Mouse (Mus musculus): ENCODE results near the gene Adgrf1.

Adgrf1 gene

DNA sequence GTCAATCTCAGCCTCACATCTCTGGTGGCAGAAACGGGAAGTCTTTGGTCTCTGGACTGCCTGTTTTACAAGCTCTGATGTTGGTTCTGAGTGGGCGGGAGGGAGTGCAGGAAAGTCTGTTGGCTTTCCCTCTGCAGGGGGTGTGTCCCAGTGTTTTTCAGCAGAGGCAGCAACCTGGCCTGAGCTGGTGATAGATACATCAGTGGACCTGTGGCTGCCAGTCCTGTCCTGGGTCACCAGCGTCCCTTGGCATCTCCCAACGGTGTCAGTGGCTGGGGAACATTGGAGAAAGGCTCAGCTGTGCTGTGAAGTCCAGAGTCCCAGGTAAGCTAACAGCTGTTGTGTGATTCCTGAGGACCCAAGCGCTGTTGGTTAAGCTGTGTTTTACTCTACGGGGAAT, at the start of gene Adgrf1:
TSS of gene Adgrf1 (plus strand) at position 169 of the 400 bp plus-strand sequence.
- WGBS, result 65% methylated on average over 6 of the region's 6 CpGs

GRCm38 (mm10) chr17:43226101-43226500, 44.0 kb upstream of the Adgrf1 start:
- 94% methylated on average over 6 of the region's 6 CpGs for WGBS

DNA sequence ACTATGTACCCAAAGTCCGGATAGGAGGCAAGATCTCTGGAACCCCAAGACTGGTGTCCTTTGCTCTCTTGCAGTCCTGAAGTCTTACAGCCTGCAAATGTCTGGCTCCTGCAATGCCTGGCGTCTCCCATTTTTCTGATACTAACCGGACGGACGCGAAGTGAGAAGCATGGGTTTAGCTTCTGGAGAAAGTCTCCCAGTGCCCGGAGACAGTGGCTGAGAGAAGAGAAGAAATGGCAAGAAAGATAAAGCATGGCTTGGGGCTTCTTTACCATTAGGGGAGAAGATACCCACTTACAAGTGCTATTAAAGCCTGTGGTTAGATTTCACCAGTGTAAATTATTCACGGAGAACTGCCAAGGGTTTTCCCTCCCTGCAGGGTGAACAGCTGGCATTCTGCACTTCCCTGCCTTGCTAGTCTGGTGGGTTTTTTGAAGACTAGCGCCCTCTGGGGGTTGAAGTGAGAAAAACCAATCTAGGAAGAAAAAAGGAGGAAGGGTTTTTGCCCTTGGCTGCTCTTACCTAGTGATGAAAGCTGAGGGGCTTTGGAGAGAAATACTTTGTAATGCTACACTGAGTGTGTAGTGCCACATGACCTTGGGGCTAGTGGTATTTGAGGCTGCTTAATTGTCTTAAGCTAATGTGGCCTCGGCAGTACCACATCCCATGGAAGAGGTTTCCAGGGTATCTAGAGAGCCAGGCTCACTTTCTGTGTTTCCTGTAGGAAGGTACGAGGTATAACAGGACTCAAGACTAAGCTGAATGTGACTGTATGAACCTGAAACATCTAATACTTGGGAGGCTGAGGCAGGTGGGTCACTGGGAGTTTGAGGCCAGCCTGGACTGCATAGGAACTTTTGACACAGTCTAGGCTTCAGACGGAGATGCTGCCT, 40.3 kb upstream of the Adgrf1 start:
- 32% methylated on average over 12 of the region's 12 CpGs for WGBS

- 89% methylated on average over 7 of the region's 7 CpGs for WGBS
Observed at GRCm38 (mm10) chr17:43230821-43231220, 39.3 kb upstream of the Adgrf1 start.

- 70% methylated on average over 6 of the region's 6 CpGs for WGBS
Observed at GRCm38 (mm10) chr17:43232769-43233168, 37.4 kb upstream of the Adgrf1 start.

- WGBS, result 85% methylated on average over 14 of the region's 14 CpGs
Observed at GRCm38 (mm10) chr17:43236656-43237250, 33.4 kb upstream of the Adgrf1 start.

GRCm38 (mm10) chr17:43239035-43239434, 31.1 kb upstream of the Adgrf1 start:
- 91% methylated on average over 6 of the region's 6 CpGs for whole genome bisulfite sequencing

DNA sequence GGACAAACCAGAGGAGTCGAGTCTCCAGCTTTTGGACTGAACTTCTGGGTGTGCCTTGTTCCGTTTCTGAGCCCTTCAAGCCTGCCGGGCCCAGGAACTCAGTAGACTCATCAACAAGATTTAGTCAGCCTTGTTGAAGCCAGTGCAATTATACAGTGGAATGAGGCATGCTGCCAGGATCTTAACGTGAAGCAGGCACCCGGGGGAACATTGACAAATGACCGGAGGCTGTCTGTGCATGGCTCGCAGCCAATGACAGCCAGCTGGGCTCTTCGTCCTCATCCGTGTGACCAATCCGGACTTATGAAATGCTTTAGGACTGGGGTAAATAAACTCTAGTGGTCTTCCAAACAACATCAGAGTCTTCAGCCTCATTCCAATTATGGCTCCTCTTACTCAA, 29.0 kb upstream of the Adgrf1 start:
- 35% methylated on average over 10 of the region's 10 CpGs for WGBS

- 68% methylated on average over 3 of the region's 3 CpGs for WGBS
Observed at GRCm38 (mm10) chr17:43242609-43243008, 27.5 kb upstream of the Adgrf1 start.

- WGBS, result 92% methylated on average over 6 of the region's 6 CpGs
Observed at GRCm38 (mm10) chr17:43245364-43245763, 24.8 kb upstream of the Adgrf1 start.

GRCm38 (mm10) chr17:43247245-43247644, 22.9 kb upstream of the Adgrf1 start:
- WGBS, result 91% methylated on average over 3 of the region's 3 CpGs

DNA sequence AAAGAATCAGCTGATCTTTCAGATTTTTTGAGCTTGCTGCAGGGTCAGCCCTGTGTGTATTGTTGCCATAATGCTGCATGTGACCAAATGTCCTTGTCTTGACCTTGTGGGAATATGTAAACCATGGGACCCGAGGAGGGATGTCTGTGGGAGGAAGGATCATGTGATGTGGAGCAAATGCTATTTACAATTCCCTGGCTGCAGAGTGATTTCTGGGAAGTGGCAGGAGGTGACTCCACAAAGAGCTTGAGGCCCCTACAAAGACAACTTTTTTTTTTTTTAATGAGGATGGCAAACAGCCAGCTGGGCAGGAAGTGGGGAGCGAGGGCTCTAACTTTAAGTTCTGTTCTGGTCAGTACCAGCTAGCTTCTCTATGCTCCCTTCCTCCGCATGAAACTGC, 20.5 kb upstream of the Adgrf1 start:
- 43% methylated on average over 3 of the region's 3 CpGs for whole genome bisulfite sequencing

DNA sequence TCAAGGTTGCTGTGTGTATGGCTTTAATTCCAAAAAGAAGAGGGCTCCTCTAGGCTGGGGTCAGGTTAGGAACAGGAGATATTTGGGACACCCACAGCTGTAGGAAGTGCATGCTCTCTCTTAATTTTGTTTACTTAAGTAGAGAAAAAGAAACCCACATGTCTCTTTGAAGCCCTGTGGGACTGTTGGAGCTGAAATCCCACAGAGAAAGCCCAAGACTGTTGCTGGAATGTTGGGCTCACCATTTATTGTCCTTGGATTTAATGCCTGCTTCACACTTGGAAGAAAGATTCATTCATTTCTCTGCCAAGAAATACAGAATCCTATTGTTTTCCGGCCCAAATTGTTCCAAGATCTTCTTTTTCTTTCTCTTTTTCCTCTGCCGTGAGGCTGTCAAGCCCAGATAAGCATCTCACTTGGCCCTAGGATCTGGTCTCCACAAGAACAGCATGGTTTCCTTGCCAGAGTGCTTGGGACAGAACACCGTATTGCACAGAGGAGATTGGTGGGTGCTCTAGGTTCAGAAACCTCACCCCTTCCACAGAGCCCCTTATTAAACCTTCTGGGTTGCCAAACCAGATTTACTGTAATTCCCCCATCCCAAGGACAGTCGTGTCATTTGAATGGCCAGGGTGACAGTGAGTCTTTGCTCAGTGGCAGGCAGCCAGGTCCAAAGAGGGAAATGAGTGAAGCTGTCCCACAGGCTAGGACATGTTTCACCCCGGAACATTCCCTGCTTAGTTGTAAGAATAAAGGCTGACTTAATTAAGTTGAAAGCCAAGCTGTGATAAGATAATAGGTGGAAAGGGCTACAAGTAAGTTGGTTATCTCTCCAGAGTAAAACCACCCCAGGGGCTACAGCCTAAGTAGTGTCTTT, 18.6 kb upstream of the Adgrf1 start:
- WGBS, result 45% methylated on average over 5 of the region's 5 CpGs

DNA sequence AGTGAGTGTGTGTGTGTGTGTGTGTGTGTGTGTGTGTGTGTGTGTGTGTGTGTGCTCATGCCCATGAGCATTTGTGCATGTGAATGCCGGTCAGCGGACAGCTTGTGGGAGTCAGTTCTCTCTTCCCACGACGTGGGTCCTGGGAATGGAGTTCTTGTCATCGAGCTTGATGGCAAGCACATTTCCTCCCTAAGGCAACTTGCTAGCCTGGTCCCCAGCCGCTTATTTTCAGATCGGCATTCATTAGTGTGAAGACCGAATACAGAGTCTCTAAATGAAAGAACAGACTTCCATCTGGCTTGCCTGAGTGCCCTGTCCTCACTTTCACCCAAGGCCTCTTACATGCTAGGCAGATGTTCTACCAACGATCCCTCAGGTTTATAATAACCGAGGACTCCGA, 17.3 kb upstream of the Adgrf1 start:
- WGBS, result 77% methylated on average over 11 of the region's 11 CpGs

DNA sequence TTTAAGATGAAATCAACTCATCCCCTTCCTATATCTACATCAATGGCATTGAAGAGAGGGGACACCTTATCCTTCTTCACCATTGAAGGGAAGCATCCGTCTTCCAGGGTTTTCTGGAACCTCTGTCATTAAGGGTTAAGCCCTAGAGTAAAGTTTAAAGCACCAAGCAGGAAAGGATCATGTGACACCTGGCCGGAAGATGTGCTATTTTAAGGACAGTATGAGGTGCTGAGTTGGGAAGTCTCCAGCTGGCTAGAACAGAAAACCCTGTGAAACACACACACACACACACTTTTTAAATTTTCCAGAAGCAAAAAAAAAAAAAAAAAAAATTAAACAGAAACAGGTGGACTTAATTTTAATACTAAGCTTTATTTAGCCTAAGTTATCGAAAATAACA, 15.9 kb upstream of the Adgrf1 start:
- 70% methylated on average over 3 of the region's 3 CpGs for WGBS

DNA sequence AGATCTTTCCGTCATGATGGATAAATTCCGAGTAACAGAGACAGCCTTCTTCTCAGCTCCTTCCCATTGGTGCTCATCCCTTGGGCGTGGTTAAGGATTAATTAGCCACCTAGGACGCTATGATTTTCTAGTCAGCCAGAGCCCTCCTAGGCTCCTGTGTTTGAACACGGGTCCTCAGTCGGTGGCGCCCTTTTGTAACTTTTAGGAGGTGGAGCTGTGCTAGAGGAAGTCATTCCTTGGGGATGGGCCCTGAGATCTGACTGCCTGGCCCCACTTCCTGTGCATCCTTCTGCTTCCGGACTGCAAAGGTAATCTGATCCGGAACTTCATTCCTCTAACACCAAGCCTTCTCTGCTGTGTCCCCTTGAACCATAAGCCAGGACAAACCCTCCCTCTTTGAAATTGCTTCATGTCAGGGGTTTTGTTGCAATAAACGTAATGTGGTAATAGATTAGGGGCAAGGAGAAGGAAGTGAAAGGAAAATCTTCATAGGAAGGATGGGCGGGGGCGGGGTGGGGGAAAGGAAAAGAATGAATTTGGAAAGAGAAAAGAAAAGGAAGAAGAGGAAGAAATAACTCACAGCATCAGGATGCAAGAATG, 13.5 kb upstream of the Adgrf1 start:
- WGBS, result 84% methylated on average over 12 of the region's 12 CpGs

DNA sequence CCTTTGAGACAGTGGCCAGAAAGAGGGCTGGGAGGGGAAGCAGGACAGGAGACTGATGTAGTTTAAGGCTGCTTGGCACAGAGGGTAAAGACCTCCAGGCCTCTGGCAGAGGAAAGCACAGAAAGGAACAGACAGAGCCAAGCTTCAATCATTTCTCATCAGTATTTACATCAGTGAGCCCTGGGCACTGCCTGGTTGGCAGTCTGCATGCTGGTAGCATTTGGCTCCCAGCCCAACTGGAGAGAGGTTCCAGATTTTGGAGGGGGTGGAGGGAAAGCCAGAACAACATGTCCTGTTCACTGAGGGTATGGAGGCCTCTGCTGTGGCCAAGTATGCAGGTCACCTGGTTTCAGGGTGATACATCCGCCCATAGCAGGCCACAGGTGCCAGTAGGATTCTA, 12.4 kb upstream of the Adgrf1 start:
- 88% methylated on average over 1 of the region's 1 CpGs for WGBS

- WGBS, result 96% methylated on average over 5 of the region's 5 CpGs
Observed at GRCm38 (mm10) chr17:43261937-43262336, 8.2 kb upstream of the Adgrf1 start.

GRCm38 (mm10) chr17:43264739-43265138, 5.4 kb upstream of the Adgrf1 start:
- WGBS, result 82% methylated on average over 7 of the region's 7 CpGs

- whole genome bisulfite sequencing, result 13% methylated on average over 26 of the region's 26 CpGs
Observed at GRCm38 (mm10) chr17:43265178-43265837, 4.8 kb upstream of the Adgrf1 start.

GRCm38 (mm10) chr17:43265944-43266343, 4.2 kb upstream of the Adgrf1 start:
- WGBS, result 93% methylated on average over 6 of the region's 6 CpGs
